Mouse (Mus musculus): Measurements from ENCODE around the gene Cenpx. TPM values are rescaled to one million over a fixed set of nuclear protein-coding genes. Genes with fewer than 3 reads are reported as not detected.

Cenpx gene
- polyA plus RNA-seq, 1 experiment from 2014 or later: 174 TPM

DNA sequence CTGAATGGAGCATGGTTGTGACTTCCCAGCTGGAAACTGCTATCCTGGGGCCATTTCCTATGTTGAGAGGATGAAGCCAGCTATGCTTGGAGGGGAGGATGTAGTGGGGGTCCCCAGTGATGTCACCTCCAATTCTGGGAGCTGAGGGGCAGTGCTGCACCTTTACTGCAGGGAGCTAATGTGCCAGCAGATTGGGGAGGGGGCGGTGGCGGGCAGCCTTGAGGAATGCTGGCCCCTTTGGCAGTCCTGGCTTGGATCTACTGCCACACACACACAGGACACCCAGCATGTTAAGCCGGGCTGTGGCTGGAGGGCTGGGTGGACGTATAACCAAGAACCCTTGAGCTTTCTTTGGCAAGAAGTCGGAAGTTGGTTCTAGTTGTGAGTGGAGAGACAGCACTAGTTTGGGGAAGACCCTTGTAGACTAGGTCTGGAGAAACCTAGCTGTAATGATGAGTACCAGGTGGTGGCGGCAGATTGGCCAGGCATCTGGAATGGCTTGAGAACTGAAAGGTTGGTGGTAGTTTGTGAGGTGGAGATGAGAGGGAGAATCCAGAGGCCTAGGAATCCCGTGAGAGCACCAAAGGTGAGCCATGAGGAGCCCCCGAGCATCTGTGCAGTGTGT is 1.4 kb downstream of the Cenpx start:
- no peak for DNase-seq (ENCODE audit: low spot score)
- ATAC-seq (replicated peaks; ENCODE audit: low FRiP score, low read depth): no peak
- H3K9ac ChIP-seq (ENCODE audit: low read depth, low read length): 0 out of 2 replicates have a peak overlapping the region, but pooled peaks have one; percentile 70
- H3K4me3 ChIP-seq (replicated peaks; ENCODE audit: low read depth, low read length): no peak overlapping the region
- 0 out of 2 replicates have a peak, but pooled peaks cover 9% of the 10 kb centered on the region for H3K36me3 ChIP-seq (ENCODE audit: insufficient read depth, low read length)
- H3K4me1 ChIP-seq (replicated peaks; ENCODE audit: insufficient read depth, low read length): peaks cover 16% of the 10 kb centered on the region
- peak overlapping the region; percentile 75 for H3K4me2 ChIP-seq (ENCODE audit: low read length)
- no peak for TF ChIP-seq CTCF (IDR thresholded peaks at IDR 0.05; ENCODE audit: low read depth)
- H3K9me3 ChIP-seq (replicated peaks; ENCODE audit: low read length): no peaks in the 10 kb centered on the region
- H3K27ac ChIP-seq: no peak overlapping the region
- no peaks in the 10 kb centered on the region for H3K27me3 ChIP-seq (ENCODE audit: insufficient read depth, low read length)
- 60% methylated on average over 8 of the region's 8 CpGs for WGBS

DNA sequence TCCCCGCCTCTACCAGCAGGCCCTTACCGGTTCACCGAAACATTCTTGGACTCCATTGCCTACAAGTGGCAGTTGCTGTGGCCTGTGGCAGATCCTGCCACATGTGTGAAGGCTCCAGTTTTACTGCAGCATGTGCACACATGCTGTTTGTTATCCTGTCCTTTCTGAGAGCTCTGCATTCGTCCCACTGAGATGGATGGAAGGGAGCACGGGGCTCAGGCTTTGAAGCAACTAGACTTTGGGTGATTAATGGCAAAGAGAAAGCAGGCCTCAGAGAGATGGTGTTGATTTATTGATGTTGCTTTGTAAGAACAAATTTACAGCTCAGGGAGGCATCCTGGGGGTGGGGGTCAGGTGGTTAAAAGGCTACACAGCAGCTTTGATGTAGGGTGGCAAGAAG is 2.9 kb downstream of the Cenpx start:
- TF ChIP-seq CTCF (IDR thresholded peaks at IDR 0.05; ENCODE audit: low read depth): no peak
- Histone ChIP-seq H3K4me1 (replicated peaks; ENCODE audit: insufficient read depth, low read length) (peaks cover 22% of the 10 kb centered on the region), H3K9ac (ENCODE audit: low read depth, low read length) (no peak overlapping the region), H3K9me3 (replicated peaks; ENCODE audit: low read length) (no peaks in the 10 kb centered on the region), H3K36me3 (ENCODE audit: insufficient read depth, low read length) (0 out of 2 replicates have a peak, but pooled peaks cover 7% of the 10 kb centered on the region), H3K27me3 (ENCODE audit: insufficient read depth, low read length) (no peaks in the 10 kb centered on the region), H3K4me2 (ENCODE audit: low read length) (no peak overlapping the region), H3K27ac (no peak overlapping the region), H3K4me3 (replicated peaks; ENCODE audit: low read depth, low read length) (no peak overlapping the region)
- no peak for ATAC-seq (replicated peaks; ENCODE audit: low FRiP score, low read depth)
- DNase-seq (ENCODE audit: low spot score): peak; percentile 52
- 38% methylated on average over 5 of the region's 5 CpGs for WGBS

DNA sequence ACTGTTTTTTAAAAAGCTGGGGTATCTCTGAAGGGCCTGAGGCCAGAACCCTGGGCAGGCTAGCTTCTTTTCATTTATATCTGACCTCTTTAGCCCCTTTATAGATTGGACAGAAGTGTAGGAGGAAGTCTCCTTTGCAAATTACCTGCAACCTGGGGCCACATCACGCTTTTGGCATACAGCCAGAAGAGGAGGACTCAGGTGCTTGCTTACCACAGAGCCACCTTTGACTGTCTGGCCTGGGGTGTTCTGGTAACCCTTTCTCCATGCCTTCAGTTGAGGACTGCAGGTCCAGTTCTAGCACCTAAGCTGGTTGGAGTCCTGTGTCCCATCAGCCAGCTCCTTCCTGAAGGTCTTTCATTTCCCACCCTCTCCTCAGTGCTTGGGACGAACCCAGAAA is 4.0 kb downstream of the Cenpx start:
- Histone ChIP-seq H3K9ac (ENCODE audit: low read depth, low read length) (no peak overlapping the region), H3K4me1 (replicated peaks; ENCODE audit: insufficient read depth, low read length) (peaks cover 19% of the 10 kb centered on the region), H3K4me3 (replicated peaks; ENCODE audit: low read depth, low read length) (no peak overlapping the region), H3K9me3 (replicated peaks; ENCODE audit: low read length) (no peaks in the 10 kb centered on the region), H3K27ac (no peak overlapping the region), H3K27me3 (ENCODE audit: insufficient read depth, low read length) (no peaks in the 10 kb centered on the region), H3K36me3 (ENCODE audit: insufficient read depth, low read length) (0 out of 2 replicates have a peak, but pooled peaks cover 10% of the 10 kb centered on the region), H3K4me2 (ENCODE audit: low read length) (no peak overlapping the region)
- no peak for DNase-seq (ENCODE audit: low spot score)
- 80% methylated on average over 2 of the region's 2 CpGs for WGBS
- TF ChIP-seq CTCF (IDR thresholded peaks at IDR 0.05; ENCODE audit: low read depth): no peak
- ATAC-seq (replicated peaks; ENCODE audit: low FRiP score, low read depth): no peak

DNA sequence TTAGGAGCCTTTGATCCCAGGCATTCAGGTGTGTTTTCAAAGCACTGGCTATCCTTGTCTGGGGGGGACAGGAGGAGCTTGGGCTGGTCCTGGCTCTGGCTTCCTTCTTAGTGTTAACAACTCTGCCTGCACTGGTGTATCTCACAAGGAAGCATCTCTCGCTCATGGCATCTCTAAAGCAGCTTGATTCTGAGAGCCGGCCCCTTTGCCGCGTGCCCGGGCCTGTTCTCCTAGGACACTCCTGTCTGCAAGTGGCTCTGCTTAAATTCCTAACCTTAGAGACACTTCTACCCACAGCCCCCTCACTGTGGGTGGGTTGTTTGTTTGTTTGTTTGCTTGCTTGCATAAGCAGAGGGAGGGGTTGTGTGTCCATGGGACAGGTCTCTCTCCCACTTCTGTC is 5.6 kb downstream of the Cenpx start:
- DNase-seq (ENCODE audit: low spot score) (no peak), ATAC-seq (replicated peaks; ENCODE audit: low FRiP score, low read depth) (no peak)
- Histone ChIP-seq H3K36me3 (ENCODE audit: insufficient read depth, low read length) (0 out of 2 replicates have a peak, but pooled peaks cover 10% of the 10 kb centered on the region), H3K27me3 (ENCODE audit: insufficient read depth, low read length) (no peaks in the 10 kb centered on the region), H3K4me2 (ENCODE audit: low read length) (no peak overlapping the region), H3K4me1 (replicated peaks; ENCODE audit: insufficient read depth, low read length) (peaks cover 24% of the 10 kb centered on the region), H3K9ac (ENCODE audit: low read depth, low read length) (no peak overlapping the region), H3K27ac (no peak overlapping the region), H3K4me3 (replicated peaks; ENCODE audit: low read depth, low read length) (no peak overlapping the region), H3K9me3 (replicated peaks; ENCODE audit: low read length) (no peaks in the 10 kb centered on the region)
- 36% methylated on average over 5 of the region's 5 CpGs for WGBS
- TF ChIP-seq CTCF (IDR thresholded peaks at IDR 0.05; ENCODE audit: low read depth): no peak

DNA sequence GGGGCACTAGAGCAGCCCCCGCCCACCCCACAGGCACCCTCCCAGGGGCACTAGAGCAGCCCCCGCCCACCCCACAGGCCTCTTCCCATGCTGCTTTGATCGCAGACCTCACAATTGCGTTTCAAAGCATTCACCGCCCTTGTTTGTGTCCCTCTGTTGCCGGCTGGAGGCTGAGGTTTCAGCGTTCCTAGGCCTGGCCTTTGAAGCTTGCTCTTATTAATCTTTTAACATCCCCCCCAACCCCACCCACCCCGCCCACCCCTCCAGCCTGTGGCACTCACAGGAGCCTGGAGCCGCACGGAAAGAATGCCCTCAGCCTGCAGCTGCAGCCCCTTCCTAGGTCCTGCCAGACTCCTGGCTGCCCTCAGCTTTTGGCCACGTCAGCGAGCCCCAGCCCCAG is 6.3 kb downstream of the Cenpx start:
- DNase-seq (ENCODE audit: low spot score) (peak; percentile 28), ATAC-seq (replicated peaks; ENCODE audit: low FRiP score, low read depth) (no peak)
- Histone ChIP-seq H3K4me3 (replicated peaks; ENCODE audit: low read depth, low read length) (no peak overlapping the region), H3K4me1 (replicated peaks; ENCODE audit: insufficient read depth, low read length) (peaks cover 16% of the 10 kb centered on the region), H3K27me3 (ENCODE audit: insufficient read depth, low read length) (no peaks in the 10 kb centered on the region), H3K9me3 (replicated peaks; ENCODE audit: low read length) (no peaks in the 10 kb centered on the region), H3K9ac (ENCODE audit: low read depth, low read length) (no peak overlapping the region), H3K4me2 (ENCODE audit: low read length) (no peak overlapping the region), H3K27ac (no peak overlapping the region), H3K36me3 (ENCODE audit: insufficient read depth, low read length) (0 out of 2 replicates have a peak, but pooled peaks cover 10% of the 10 kb centered on the region)
- TF ChIP-seq CTCF (IDR thresholded peaks at IDR 0.05; ENCODE audit: low read depth): no peak
- WGBS: 15% methylated on average over 12 of the region's 12 CpGs

DNA sequence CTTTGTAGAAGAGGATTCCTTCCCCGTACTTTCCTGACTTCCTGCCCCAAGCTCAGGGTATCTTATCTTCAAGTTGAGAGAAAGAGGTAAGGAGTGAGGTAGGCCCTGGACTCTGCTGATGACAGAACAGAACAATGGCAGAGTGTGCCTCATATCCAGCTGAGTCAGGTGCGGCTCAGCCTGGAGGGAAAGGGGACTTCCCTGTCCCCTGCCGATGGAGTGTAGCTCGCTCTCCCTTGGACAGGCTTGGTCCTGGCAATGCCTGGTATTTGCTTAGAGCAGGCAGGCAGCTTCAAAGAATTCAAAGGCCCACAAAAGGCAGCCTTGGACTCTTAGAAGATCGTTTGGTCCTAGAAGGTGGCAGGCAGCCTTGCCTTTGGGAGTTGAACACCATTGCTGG is 7.4 kb downstream of the Cenpx start:
- no peak for ATAC-seq (replicated peaks; ENCODE audit: low FRiP score, low read depth)
- no peak for TF ChIP-seq CTCF (IDR thresholded peaks at IDR 0.05; ENCODE audit: low read depth)
- WGBS: 61% methylated on average over 5 of the region's 5 CpGs
- Histone ChIP-seq H3K27me3 (ENCODE audit: insufficient read depth, low read length) (no peaks in the 10 kb centered on the region), H3K27ac (no peak overlapping the region), H3K9ac (ENCODE audit: low read depth, low read length) (no peak overlapping the region), H3K9me3 (replicated peaks; ENCODE audit: low read length) (no peaks in the 10 kb centered on the region), H3K4me3 (replicated peaks; ENCODE audit: low read depth, low read length) (no peak overlapping the region), H3K4me2 (ENCODE audit: low read length) (no peak overlapping the region), H3K36me3 (ENCODE audit: insufficient read depth, low read length) (peaks cover 14% of the 10 kb centered on the region; the same call in 1 of the 2 replicates), H3K4me1 (replicated peaks; ENCODE audit: insufficient read depth, low read length) (peaks cover 16% of the 10 kb centered on the region)
- no peak for DNase-seq (ENCODE audit: low spot score)
